Mouse (Mus musculus) layer of hippocampus, adult 11-12 months (tissue): ENCODE measurements around the gene Tmem63b.

ENCODE experiments used
- DNase-seq: peaks from one replicate; pipeline ENCODE4 v3.0.0; 2022; ENCODE audit warnings: low spot score

Tmem63b gene

DNA sequence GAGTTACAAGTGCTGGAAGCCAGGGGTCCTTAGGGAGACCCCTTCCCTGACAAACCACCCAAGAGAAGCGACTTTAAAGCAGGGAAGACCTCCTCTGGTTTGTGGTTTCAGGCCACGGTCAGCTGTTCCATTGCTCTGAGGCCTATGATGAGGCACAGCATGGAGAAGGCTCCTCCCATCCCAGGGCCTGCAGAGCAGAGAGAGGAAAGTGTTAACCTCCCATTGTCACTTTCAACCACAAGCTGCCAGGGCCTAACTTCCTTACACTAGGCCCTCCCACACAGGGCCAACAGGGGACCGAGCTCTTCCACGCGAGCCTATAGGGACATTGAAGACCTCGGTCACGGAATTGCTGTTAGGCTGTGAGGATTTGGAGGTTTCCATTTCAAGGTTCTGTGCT is 16.5 kb upstream of the Tmem63b start:
- DNase-seq = no peak

DNA sequence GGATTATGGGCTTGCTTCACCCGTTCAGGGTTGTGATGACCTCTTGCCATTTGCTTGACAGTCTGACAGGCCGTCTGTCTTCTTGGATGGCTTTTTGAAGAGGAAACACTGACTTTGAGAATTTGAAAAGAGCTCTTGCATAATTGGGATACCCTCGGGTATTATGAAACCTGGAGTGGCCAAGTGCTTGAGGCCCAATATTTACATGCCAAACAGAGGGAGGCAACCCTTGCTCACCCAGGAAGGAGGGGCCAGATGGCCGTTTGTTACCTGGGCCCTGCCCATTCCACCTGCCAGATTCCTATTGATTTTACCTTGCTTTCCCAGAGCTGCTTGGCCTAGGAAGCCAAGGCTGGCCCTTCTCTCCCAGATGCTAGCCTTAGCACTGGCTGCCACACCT is 15.5 kb upstream of the Tmem63b start:
- DNase-seq = no peak

DNA sequence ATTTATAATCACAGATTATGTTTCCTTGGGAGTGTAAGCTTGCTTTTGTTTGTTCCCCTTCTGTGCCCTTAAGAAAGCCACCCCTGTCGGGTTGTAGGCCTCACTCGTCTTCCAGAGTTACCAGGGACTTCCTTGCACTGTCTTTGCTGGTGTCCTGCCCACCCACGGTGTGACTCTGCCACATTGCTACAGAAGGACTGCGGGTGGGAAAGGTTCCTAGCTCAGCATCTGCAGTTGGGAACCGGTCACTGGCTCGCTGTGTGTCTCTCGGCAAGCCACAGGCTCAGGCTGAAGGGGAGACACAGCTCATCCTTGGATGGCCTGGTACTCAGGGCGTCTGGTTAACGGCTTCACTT is 14.5 kb upstream of the Tmem63b start:
- DNase-seq = no peak

DNA sequence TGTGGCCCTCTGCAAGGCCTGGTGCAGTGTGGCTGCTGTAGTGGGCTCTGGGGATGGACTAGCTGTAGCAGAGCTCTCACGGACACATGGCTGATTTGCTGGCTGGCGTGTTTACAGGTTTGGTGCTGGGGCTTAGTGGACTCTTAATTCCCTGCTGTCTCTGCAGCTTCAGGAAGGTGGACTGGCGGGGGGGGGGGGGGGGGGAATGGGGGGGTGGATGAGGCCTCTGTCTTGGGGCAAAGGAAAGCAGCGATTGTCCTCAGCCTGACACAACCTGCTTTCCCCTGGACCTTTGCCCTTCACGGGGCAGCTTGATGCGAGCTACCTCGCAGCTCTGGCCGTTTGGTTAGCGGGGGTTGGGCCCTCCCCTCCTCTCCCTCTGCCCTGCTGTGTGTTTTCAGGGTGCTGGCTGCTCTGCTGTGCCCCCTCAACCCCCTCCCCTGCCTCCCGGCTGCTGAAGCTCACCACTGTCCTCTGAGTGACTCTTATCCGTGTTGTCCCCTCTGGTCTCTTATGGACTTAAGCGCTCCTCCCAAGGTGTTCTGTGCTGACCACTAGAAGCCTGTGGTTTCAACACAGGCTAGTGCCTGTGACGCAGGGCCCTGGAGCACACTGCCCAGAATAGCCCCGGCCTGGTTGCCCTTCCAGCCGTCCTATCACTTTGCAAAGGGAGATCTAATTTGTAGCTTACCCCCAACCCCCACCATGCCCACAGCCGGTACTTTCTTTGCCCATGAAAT is 14.0 kb upstream of the Tmem63b start:
- no peak for DNase-seq

DNA sequence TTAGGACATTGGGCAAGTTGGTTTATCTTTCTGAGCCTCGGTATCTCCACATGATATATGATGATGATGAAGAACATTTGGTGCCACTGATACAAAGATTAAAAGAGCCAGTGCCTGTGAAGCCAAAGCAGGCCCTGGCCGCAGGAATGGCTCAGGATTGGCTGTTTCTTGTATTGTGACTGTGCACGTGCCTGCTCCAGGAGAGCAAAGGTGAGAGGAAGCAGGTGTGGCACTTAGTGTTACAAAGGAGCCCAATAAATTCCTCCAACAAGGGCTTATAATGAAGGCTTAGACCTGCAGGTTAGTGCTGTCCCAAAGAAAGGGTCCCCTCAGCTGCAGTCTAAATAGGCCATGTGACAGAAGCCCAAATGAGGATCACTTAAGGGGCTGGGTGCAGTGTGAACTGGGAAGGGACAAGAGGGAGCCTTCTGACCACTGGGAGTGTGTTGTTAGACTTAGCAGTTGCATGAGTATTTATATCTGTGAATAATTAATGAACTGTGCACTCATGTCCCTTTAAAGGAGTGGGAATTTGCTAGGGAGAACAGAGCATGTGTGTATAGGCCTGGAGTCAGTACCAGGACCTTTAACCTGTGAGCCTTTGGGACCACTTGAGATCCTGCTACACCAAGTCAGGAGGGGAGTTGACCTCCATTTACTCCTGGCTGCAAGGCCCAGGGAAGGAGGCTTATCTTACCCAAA is 12.5 kb upstream of the Tmem63b start:
- DNase-seq = no peak

DNA sequence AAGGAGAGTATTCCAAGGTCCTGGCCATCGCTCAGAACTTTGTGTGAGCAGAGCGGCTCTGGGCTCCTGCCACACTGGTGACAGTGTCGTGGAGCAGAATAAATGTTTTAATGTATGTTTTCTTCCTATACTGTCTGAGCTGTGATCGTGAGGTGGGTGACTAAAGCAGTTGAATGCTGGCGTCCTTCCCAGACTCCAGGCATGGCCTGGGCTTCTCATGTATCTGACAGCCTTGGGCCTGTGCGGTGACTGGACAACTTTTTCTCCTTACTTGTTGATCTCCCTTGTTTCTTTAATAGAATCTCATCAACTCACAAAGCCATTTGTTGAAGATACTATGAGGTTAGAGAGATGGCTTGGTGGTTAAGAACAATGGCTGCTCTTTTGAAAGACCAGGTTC is 11.7 kb upstream of the Tmem63b start:
- no peak for DNase-seq

DNA sequence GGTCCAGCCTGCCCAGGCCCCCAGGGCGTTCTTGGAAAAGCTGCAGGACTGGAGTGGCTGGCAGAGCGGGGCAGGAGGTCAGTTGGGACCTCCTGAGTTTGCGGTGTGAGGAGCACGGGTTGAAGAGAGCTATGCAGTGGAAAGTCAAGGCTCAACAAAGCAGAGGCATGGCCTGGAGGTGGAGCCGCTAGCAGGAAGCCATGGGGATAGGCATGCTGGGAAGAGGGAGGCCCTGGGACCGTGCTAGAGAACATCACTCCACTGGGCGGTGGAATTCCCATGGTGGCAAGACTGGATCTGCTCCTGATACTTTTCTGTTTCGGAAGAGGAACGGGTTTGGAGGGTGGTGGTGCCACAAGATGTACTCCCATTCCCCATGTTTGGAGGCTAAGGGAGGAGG is 10.3 kb upstream of the Tmem63b start:
- DNase-seq = no peak

DNA sequence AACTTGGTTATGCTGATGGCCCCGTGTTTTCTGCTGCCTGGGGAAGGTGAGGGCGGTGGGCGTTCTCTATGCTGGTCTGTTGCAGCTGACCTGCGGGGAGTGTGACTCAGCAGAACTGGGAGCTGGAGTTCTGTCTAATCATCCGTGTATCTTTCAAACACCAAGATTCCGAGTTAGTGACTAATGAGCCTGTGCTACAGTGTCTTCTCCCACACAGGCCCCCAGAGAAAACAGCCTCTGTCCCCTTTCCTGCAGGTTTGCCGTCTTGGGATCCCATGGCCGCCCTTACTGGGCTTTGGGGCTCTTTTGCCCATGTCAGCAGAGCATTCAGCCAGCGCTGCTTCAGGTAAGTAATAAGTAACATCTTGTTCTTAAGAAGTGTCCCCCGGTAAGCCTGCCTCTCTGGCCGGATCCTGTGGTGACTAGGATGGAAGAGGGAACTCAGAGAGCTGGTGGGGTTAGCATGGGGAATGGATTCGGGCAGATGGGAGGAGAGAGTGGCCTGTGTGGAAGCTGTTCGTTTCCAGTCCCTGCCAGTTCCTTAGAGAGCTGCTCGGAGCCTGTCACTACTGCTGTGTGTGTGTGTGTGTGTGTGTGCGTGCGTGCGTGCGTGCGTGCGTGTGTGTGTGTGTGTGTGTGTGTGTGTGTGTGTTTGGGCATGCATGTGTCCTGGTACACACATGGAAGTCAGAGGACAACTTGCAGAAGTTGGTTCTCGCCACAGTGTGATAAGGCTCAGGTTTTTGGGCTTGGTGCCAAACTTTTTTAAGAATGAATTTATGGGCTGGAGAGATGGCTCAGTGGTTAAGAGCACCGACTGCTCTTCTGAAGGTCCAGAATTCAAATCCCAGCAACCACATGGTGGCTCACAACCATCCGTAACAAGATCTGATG is 8.8 kb upstream of the Tmem63b start:
- DNase-seq = no peak

DNA sequence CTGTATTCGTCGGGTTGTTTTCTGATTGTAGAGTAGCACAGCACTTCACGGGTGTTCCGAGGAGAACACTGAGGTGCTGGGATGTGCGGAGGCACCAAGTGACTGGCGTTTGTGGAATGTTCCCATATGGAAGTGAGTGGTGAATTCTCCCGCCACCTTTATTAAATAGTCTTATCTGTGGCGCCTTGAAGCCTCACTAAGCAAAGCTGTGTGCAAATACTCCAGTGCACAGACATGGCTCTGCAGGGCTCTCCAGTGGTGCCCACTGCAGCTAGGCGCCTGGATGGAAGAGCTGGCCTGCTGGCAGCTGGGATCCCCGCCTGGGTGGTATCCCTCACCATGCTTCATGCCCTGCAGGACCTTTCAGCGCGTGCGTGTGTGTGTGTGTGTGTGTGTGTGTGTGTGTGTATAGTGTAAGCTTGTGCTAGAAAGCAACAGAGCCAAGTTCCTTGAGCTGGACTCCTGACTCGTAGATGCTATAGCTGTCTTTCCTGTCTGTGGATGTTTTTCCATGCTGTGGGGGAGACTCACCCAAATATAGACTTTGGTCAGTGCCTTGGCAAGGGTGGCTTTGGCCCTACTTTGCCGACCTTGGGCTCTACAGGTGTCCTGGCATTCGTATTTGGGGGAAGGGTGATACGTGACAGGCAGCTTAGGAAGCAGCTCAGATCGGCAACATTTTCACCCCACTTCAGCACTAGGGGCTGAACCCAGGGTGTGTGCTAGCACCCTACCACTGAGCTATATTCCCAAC is 7.3 kb upstream of the Tmem63b start:
- no peak for DNase-seq

DNA sequence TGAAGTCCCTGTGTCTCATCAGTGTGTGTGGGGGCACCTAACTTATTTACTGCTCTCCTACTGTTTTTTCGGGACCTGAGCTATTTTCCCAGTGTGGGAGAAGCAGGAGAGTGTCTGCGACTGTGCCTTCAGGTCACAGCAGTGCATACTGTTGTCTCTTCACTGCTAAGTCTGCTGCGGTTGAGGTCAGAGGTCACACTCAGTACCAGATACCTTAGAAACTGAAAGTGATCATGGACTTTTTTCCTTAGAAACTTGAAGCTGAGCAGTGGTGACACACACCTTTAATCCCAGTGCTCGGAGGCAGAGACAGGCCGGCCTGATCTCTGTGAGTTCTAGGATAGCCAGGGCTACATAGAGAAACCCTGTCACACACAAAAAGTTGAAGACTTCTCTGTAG is 5.5 kb upstream of the Tmem63b start:
- DNase-seq = no peak

DNA sequence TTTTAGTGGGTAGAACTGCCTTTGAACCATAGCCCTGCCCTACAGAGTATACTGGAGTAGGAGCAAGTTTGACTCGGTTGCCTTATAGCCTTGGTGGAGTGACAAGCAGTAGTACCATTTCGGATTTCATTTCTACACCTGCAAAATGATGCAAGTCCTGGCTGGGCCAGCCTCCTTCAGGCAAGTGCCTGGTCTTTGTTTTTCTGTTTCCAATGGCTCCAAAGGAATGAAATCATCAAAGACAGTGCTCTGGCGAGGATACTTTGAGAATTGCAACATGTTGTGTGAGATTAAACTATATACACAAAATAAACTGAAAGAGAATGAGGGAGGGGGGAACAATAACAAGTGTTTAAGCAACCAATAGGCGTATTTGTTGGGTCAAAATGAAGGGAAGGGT is 3.3 kb upstream of the Tmem63b start:
- DNase-seq = no peak

DNA sequence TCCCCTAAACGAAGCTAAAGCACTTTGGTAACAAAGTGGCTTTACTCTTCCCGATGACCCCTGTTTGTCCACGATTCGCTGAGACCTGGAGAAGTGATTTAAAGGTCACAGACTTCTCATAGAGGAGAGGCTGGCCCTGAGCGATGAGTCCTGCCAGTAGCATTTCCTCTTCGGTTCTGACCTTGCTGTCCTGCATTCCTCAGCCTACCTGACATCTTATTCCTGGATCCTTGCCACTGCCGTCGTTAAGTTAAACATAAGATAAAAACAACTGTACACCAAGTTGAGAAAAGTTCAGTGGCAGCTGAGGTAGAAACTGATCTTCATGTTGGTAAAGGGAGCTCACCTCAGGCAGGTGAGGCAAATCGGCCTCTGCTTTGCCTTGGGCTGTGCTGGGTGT is 2.4 kb upstream of the Tmem63b start:
- no peak for DNase-seq

DNA sequence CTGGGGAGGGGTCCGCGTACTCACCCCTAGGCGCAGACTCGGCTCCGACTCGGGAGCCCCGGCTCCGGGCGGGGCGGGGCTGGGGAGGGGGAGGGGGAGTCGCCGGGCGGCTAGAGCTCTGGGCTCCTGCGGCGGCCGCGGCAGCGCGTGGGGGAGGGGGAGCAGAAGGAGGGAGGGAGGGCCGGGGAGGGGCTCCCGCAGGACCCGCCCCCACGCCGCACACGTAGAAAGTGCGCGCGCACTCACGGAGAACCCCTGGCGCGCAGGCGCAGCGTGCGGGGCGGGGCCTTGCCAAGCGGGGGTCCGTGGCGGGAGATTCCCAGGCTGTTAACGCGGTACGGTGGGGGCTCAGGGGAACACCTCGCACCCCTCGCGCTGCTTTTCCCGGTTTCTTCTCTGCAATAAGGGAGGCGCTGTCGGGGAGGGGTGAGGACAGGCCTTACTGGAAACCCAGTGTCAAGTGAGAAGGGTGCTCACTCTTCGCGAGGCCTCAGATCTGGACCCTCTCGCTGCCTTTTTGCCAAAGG is 549 bp downstream of the Tmem63b start, which contains the start of gene Mrpl14:
Mrpl14 (plus strand) TSS at position 230 of the 527 bp plus-strand sequence.
- peak; percentile 91 for DNase-seq

DNA sequence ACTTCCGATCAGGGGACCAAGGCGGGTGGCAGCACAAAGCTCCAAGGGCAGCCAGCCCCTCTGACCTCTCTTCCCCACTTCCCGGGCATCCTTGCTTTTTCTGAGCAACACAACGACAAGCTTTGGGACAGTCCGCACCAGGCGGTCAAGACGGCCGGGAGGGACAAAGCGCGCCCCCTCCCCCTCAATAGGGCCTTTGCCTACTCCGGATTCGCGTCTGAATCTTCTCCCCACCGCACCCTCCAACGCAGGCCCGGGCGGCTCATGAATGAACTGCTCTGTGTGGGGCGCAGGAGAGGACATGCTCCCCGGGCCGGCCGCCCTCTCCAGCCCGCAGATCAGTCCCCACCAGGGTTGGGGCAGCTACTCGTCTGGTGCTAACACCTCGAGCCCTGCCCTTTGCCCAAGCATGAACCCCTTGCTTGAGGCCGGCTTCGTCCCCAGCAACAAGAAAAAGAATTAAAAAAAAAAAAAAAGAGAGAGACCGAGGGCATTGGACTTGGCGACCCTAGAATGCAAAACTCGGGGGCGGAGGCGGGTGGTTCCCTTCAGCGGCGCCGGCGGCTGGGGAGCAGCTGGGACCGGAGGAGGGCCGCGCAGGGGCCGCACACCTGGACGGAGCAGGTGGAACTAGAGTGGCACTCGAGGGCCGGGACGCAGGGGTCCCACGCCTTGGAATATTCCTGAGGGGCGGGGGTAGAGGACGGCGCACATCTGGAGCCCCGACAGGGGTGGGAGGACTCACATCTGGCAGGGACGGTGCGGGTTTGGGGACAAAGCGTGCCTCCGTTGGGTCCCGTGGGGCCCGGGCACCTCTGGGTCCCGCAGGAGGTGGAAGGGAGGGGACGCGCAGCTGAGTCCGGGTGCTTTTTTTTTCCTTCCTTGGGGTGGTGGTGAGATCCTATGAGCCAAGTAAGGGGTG is 1.3 kb downstream of the Tmem63b start:
- no peak for DNase-seq

DNA sequence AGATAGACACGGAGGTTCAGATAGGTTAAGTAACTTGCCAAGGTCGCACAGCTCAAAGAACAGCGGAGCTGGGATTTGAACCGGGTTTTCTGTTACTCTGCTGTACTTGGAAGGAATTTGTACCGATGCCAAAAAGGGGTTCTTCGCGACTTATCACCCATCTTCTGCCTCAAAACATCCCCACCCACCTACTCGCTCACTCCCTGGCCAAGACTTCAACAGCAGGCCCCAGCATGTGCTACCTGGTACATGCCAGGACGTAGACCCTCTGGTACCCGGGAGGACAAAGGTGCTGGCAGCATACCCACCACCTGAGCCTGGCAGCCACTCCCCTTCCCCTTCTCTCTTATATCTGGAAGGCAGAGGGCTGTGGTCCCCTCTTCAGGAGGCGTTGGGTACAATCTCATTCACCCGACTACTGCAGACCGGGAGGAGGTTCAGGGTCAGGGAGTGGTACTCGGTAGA is 2.0 kb downstream of the Tmem63b start:
- no peak for DNase-seq

DNA sequence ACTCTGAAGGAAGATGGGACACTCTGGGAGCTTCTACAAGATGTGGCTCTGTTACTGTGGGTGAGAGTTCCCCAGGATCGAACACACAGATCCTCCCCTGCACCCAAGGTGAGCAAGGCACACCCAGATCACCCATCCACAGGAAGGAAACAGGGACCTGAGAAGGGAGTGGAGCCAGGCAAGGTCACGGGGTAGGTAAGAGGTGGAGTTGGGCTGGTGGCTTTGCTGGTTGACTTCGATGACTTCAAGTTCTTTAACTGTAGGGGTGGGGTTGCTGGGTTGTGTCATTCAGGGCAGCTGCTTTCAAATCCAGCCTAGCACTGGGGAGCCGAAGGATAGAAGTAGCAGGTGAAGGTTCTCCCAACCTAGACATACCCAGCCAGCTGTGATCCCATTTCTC is 3.9 kb downstream of the Tmem63b start:
- DNase-seq = no peak

DNA sequence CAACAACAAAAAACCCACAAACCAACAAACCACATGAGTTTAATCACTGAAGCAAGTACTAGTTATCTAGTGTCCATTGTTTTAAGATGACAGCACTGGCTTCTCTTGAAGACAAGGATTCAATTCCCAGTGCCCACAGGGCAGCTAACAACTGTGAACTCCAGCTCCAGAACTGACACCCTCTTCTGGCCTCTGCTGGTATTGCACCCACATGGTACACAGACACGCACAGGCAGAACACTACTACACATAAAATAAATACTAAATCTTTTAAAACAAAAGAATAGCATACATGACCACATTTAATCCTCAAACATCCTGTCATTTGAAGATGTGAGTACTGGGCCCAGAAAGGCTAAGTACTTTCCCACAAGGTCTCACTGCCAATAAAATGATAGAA is 5.1 kb downstream of the Tmem63b start:
- no peak for DNase-seq

DNA sequence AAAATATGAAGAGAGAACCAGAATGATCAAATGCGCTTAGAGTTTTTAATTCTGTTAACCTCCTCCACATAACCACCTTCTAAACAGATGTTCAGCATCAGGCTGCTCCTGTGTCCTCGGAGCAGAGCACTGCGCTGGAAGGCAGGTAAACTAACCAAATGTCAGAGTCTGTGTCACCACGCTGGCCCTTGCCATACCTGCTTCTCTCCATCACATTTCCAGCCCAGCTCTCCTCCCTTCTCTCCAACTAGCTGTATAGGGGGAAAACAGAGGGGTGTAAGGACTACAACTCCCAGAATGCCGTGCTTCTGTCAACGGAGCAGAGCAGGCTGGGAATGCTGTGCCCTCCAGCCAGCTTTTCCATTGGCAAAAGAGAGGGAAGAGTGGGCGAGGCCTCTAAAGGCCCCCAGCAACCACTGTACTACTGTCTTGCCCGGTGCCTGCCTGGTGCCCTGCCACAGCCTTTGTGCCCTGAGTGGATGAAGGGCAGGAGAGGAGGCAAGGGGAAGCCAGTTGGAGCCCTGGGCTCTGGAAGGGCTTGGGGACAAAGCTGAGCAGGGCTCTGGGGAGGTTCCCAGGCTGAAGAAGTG is 6.2 kb downstream of the Tmem63b start:
- peak; percentile 71 for DNase-seq

DNA sequence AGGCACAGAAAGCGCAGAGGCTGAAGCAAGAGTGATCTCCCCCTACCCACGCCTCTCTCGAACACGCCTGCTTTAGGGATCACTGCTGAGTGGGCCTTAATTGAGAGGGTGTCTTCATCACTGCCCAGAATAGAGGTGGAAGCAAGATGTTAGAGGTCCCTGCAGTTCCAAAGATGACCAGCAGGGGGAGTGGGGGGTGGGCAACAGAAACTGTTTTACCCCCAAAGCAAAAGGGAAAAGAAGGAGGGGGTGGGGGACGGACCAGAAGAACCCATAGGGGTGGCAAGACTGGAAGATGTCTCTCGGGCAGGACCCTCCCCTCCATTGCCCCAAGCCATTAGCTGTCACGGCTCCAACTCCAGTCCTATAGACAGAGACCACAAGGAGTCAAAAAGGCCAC is 8.6 kb downstream of the Tmem63b start:
- peak; percentile 49 for DNase-seq

DNA sequence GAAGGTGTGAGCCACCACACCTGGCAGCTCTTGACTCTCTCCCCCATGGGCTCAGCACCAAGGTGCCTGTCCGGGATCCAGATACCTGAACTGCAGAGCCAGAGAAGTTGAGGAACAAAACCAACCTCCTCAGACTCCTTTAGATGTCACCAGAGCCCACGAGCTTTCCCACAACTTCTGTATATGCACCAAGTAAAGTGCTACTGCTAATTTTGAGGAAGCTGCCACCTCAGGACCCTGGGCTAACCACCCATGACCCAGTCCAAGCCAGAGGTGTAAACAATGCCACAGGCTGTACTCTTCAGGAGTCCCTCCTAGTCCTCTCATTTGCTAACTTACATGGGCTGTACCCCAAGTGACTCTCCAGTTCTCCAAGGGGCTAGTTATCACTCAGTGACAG is 14.1 kb downstream of the Tmem63b start:
- no peak for DNase-seq
